Mouse (Mus musculus): ENCODE measurements around the gene Gm20388. TPM values are rescaled to one million over a fixed set of nuclear protein-coding genes. Genes with fewer than 3 reads are reported as not detected.
"Not testable (repeated sequence)": the region's sequence is repeated elsewhere in the genome, so short reads cannot be mapped to it uniquely, and the experiment has no call there.

Gm20388 gene
- polyA plus RNA-seq, 1 experiment from 2014 or later: not detected

DNA sequence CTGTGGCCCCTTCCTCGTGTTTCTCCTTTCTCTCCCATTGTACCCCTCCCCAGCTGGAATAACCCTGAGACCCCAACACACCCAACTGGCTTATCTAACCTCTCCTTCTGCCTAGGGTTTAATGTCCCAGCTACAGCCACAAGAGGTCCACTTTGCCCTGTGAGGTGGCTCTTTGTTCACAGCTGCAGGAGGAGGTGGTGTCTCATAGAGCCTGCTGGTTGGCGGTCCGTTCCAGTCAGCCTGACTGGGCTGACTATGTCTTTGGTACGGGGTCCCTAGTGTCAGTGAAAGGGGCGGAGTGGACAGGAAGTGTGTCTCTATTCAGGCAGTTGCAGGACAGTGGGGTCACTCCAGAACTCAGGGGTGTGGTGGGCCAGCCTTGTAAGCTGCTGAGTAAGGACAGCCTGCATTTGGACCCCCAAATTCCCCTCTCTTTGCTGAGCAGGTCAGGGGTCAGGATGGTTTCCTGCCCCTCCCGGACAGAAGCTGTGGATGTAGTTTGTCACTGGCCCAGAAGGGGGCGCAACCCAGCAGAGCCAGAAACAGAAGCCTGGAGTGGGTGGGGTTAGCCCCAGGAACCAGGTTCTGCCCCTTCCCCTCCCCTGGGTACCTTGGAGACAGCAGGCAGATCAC is 453.6 kb downstream of the Gm20388 start:
- Histone ChIP-seq H3K27ac (replicated peaks) (no peak overlapping the region), H3K4me2 (replicated peaks) (no peak overlapping the region), H3K36me3 (no peaks in the 10 kb centered on the region), H3K9me3 (no peaks in the 10 kb centered on the region), H3K27me3 (no peaks in the 10 kb centered on the region), H3K4me3 (no peak overlapping the region), H3K4me1 (peaks cover 32% of the 10 kb centered on the region), H3K9ac (replicated peaks) (no peak overlapping the region)
- no peak for ATAC-seq (replicated peaks)
- 55% methylated on average over 7 of the region's 7 CpGs for WGBS

DNA sequence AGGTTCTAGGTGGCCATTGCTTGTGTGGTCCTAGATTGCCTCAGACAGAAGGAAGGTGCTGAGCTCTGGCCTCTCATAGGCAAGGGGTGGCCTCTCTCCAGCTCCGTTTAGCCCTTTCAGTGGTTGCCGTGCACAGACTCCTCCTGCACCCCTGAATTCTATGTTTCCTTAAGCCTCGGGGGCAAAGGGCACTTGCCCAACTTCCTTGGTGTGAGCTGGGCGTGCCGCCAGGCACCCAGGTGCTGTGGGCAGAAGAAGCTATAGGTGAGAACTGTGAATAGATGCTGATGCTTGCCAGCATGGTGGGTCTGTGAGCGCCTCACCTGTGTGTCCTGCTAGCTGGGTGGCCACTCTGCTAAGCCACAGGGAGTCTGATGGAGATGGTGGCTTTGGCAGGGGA is 456.2 kb downstream of the Gm20388 start:
- Histone ChIP-seq H3K36me3 (no peaks in the 10 kb centered on the region), H3K27me3 (no peaks in the 10 kb centered on the region), H3K9ac (replicated peaks) (no peak overlapping the region), H3K4me3 (no peak overlapping the region), H3K4me2 (replicated peaks) (no peak overlapping the region), H3K9me3 (no peaks in the 10 kb centered on the region), H3K27ac (replicated peaks) (no peak overlapping the region), H3K4me1 (peaks cover 23% of the 10 kb centered on the region)
- ATAC-seq (replicated peaks): no peak
- WGBS: 83% methylated on average over 6 of the region's 6 CpGs

GRCm38 (mm10) chr8:120368191-120368590 is 457.6 kb downstream of the Gm20388 start:
- H3K4me2 ChIP-seq (replicated peaks); H3K4me3 ChIP-seq; H3K9me3 ChIP-seq; H3K9ac ChIP-seq (replicated peaks); H3K27me3 ChIP-seq; H3K36me3 ChIP-seq; ATAC-seq (replicated peaks): not testable (repeated sequence)
- Histone ChIP-seq H3K4me1 (peaks cover 22% of the 10 kb centered on the region), H3K27ac (replicated peaks) (peak overlapping the region; percentile 51; the same call in 1 of the 2 replicates)
- WGBS: 50% methylated on average over 1 of the region's 1 CpGs

- peak; percentile 78 for ATAC-seq (replicated peaks)
- H3K4me1 ChIP-seq: peaks cover 26% of the 10 kb centered on the region
- peak overlapping the region; percentile 51 for H3K27ac ChIP-seq (replicated peaks)
- no peak overlapping the region for H3K4me2 ChIP-seq (replicated peaks)
- WGBS: 24% methylated on average over 11 of the region's 11 CpGs
- H3K36me3 ChIP-seq: no peaks in the 10 kb centered on the region
- H3K27me3 ChIP-seq: no peaks in the 10 kb centered on the region
- H3K9ac ChIP-seq (replicated peaks): no peak overlapping the region
- H3K9me3 ChIP-seq: no peaks in the 10 kb centered on the region
- no peak overlapping the region for H3K4me3 ChIP-seq
Measured at GRCm38 (mm10) chr8:120368814-120369649, 458.4 kb downstream of the Gm20388 start.

- 0 out of 2 replicates have a peak overlapping the region, but pooled peaks have one; percentile 3 for H3K27ac ChIP-seq (replicated peaks)
- WGBS: 67% methylated on average over 7 of the region's 7 CpGs
- H3K4me1 ChIP-seq: peaks cover 35% of the 10 kb centered on the region
Measured at GRCm38 (mm10) chr8:120369956-120370355, 459.3 kb downstream of the Gm20388 start.

GRCm38 (mm10) chr8:120370461-120370860 is 459.8 kb downstream of the Gm20388 start:
- WGBS: 69% methylated on average over 4 of the region's 4 CpGs
- ATAC-seq (replicated peaks): no peak
- Histone ChIP-seq H3K27me3 (no peaks in the 10 kb centered on the region), H3K36me3 (no peaks in the 10 kb centered on the region), H3K9ac (replicated peaks) (no peak overlapping the region), H3K9me3 (no peaks in the 10 kb centered on the region), H3K4me2 (replicated peaks) (no peak overlapping the region), H3K27ac (replicated peaks) (0 out of 2 replicates have a peak overlapping the region, but pooled peaks have one; percentile 3), H3K4me1 (peaks cover 40% of the 10 kb centered on the region), H3K4me3 (no peak overlapping the region)

More at GRCm38 (mm10) chr8:120369956-120370355, 459.3 kb downstream of the Gm20388 start:
- H3K9ac ChIP-seq (replicated peaks): no peak overlapping the region
- H3K27me3 ChIP-seq: no peaks in the 10 kb centered on the region
- H3K4me2 ChIP-seq (replicated peaks): no peak overlapping the region
- ATAC-seq (replicated peaks): no peak
- H3K36me3 ChIP-seq: no peaks in the 10 kb centered on the region
- no peak overlapping the region for H3K4me3 ChIP-seq
- no peaks in the 10 kb centered on the region for H3K9me3 ChIP-seq

- Histone ChIP-seq H3K9ac (replicated peaks) (no peak overlapping the region), H3K36me3 (no peaks in the 10 kb centered on the region), H3K4me3 (no peak overlapping the region), H3K4me1 (peaks cover 47% of the 10 kb centered on the region), H3K27me3 (no peaks in the 10 kb centered on the region), H3K27ac (replicated peaks) (no peak overlapping the region), H3K9me3 (no peaks in the 10 kb centered on the region), H3K4me2 (replicated peaks) (no peak overlapping the region)
- ATAC-seq (replicated peaks): no peak
- 90% methylated on average over 5 of the region's 5 CpGs for WGBS
Measured at GRCm38 (mm10) chr8:120371146-120371545, 460.5 kb downstream of the Gm20388 start.

GRCm38 (mm10) chr8:120371725-120372457 is 461.2 kb downstream of the Gm20388 start:
- Histone ChIP-seq H3K9me3 (no peaks in the 10 kb centered on the region), H3K9ac (replicated peaks) (no peak overlapping the region), H3K27me3 (no peaks in the 10 kb centered on the region), H3K36me3 (no peaks in the 10 kb centered on the region), H3K27ac (replicated peaks) (no peak overlapping the region), H3K4me1 (peaks cover 55% of the 10 kb centered on the region), H3K4me2 (replicated peaks) (no peak overlapping the region), H3K4me3 (no peak overlapping the region)
- ATAC-seq (replicated peaks): no peak
- WGBS: 80% methylated on average over 8 of the region's 8 CpGs

DNA sequence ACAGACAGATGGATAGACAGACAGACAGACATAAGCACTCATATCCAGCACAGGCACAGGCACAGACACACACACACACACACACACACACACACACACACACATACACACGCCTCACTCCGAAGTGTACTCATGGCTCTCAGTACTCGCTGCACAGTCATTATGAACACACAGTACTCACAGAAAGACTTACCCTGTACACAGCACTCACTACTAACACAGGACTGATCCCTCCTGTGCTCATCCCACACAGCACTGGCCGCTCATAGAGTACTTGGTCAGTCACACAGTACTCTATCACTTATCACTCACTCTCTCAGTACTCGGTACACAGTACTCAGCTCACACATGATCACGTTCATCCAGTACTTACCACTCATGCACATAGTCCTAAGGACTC is 462.0 kb downstream of the Gm20388 start:
- no peak for ATAC-seq (replicated peaks)
- peaks cover 57% of the 10 kb centered on the region for H3K4me1 ChIP-seq
- no peak overlapping the region for H3K9ac ChIP-seq (replicated peaks)
- no peak overlapping the region for H3K27ac ChIP-seq (replicated peaks)
- 90% methylated on average over 6 of the region's 6 CpGs for WGBS
- no peaks in the 10 kb centered on the region for H3K9me3 ChIP-seq
- H3K4me2 ChIP-seq (replicated peaks): no peak overlapping the region
- no peaks in the 10 kb centered on the region for H3K27me3 ChIP-seq
- no peak overlapping the region for H3K4me3 ChIP-seq
- H3K36me3 ChIP-seq: no peaks in the 10 kb centered on the region

- H3K9me3 ChIP-seq: no peaks in the 10 kb centered on the region
- H3K9ac ChIP-seq (replicated peaks): no peak overlapping the region
- no peaks in the 10 kb centered on the region for H3K27me3 ChIP-seq
- no peak overlapping the region for H3K4me2 ChIP-seq (replicated peaks)
- 78% methylated on average over 3 of the region's 3 CpGs for WGBS
- no peak for ATAC-seq (replicated peaks)
- no peak overlapping the region for H3K4me3 ChIP-seq
- H3K27ac ChIP-seq (replicated peaks): no peak overlapping the region
- H3K4me1 ChIP-seq: peaks cover 60% of the 10 kb centered on the region
- no peaks in the 10 kb centered on the region for H3K36me3 ChIP-seq
Measured at GRCm38 (mm10) chr8:120373621-120374020, 463.0 kb downstream of the Gm20388 start.

DNA sequence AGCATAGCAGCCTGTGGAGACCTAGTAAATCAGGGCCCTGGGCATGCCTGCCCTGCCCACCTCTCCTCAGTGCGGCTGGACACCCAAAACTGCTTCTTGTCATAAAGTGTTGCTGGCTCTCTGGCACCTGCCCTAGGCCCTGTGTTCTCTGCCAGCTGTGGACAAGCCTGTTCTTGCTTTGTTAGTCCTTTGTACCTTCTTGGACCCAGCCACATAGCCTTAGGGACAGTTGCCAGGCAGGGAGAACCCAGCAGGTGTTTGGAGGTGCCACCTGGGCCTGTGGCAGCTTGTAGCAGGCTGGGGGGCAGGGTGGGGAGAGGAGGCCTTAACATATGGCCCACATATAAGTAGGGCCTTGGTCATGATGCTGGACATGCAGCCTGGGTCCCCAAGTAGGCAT is 463.4 kb downstream of the Gm20388 start:
- no peaks in the 10 kb centered on the region for H3K9me3 ChIP-seq
- peaks cover 59% of the 10 kb centered on the region for H3K4me1 ChIP-seq
- no peaks in the 10 kb centered on the region for H3K27me3 ChIP-seq
- H3K4me3 ChIP-seq: no peak overlapping the region
- WGBS: 71% methylated on average over 1 of the region's 1 CpGs
- no peaks in the 10 kb centered on the region for H3K36me3 ChIP-seq
- ATAC-seq (replicated peaks): no peak; the same call in 1 of the 2 replicates
- H3K9ac ChIP-seq (replicated peaks): no peak overlapping the region
- H3K27ac ChIP-seq (replicated peaks): peak overlapping the region; percentile 41
- no peak overlapping the region for H3K4me2 ChIP-seq (replicated peaks)

GRCm38 (mm10) chr8:120374514-120374913 is 463.9 kb downstream of the Gm20388 start:
- H3K36me3 ChIP-seq: no peaks in the 10 kb centered on the region
- no peaks in the 10 kb centered on the region for H3K9me3 ChIP-seq
- peaks cover 56% of the 10 kb centered on the region for H3K4me1 ChIP-seq
- H3K4me2 ChIP-seq (replicated peaks): no peak overlapping the region
- peak overlapping the region; percentile 41 for H3K27ac ChIP-seq (replicated peaks)
- 32% methylated on average over 9 of the region's 9 CpGs for WGBS
- H3K9ac ChIP-seq (replicated peaks): no peak overlapping the region
- ATAC-seq (replicated peaks): no peak
- H3K4me3 ChIP-seq: no peak overlapping the region
- H3K27me3 ChIP-seq: no peaks in the 10 kb centered on the region

Measured in forebrain, embryonic 15.5 days (tissue).